Mouse (Mus musculus) G1E (cell line): ENCODE measurements around the gene Galnt14. TPM values are rescaled to one million over a fixed set of nuclear protein-coding genes. Genes with fewer than 3 reads are reported as not detected.

Experiments used
- ATAC-seq: 2 replicates; pipeline ENCODE4 v1.8.0; 2016; ENCODE audit warnings: mild to moderate bottlenecking; ENCODE audit not compliant: insufficient number of reproducible peaks, poor library complexity, low FRiP score, severe bottlenecking; ENCODE audit errors: extremely low read depth
- DNase-seq: peaks from one replicate; pipeline ENCODE4 v3.0.0; 2012; ENCODE audit warnings: low spot score
- H3K27me3 ChIP-seq: 2 replicates; pipeline ENCODE4 v1.6.1; 2012; ENCODE audit warnings: mild to moderate bottlenecking, low read length, inconsistent platforms; ENCODE audit not compliant: insufficient read depth
- H3K36me3 ChIP-seq: replicated peaks from 2 replicates; pipeline ENCODE3; 2012; ENCODE audit warnings: mild to moderate bottlenecking, inconsistent platforms
- H3K4me1 ChIP-seq: 2 replicates; pipeline ENCODE4 v1.6.1; 2012; ENCODE audit warnings: low read depth, low read length, inconsistent platforms, mixed read lengths; ENCODE audit not compliant: insufficient read depth
- H3K4me3 ChIP-seq: 2 replicates; pipeline ENCODE4 v1.5.1; 2012; ENCODE audit warnings: low read depth, mild to moderate bottlenecking, inconsistent platforms, low read length, moderate library complexity, mixed read lengths
- H3K9me3 ChIP-seq: replicated peaks from 2 replicates; pipeline ENCODE4 v1.6.1; 2012; ENCODE audit warnings: inconsistent platforms
- CTCF ChIP-seq: IDR thresholded peaks from 2 replicates; pipeline ENCODE4 v1.5.1; 2012; ENCODE audit warnings: low read depth, low read length, inconsistent platforms, mixed read lengths
- GATA1 ChIP-seq: IDR thresholded peaks from 2 replicates; pipeline ENCODE4 v1.6.1; 2012; ENCODE audit warnings: borderline replicate concordance, low read length, inconsistent platforms, mixed read lengths
- GATA2 ChIP-seq: IDR thresholded peaks from 2 replicates; pipeline ENCODE4 v1.6.1; 2012; ENCODE audit warnings: low read depth, low read length, inconsistent platforms, borderline replicate concordance
- POLR2AphosphoS5 ChIP-seq: IDR thresholded peaks from 2 replicates; pipeline ENCODE4 v1.6.1; 2012; ENCODE audit warnings: low read depth, low read length, inconsistent platforms; ENCODE audit not compliant: insufficient replicate concordance
- TAL1 ChIP-seq: conservative IDR thresholded peaks from 2 replicates; pipeline ENCODE4 v1.6.1; 2012; ENCODE audit warnings: low read depth, low read length, inconsistent platforms, mixed read lengths
- polyA plus RNA-seq: library from polyadenylated mRNA; stranded (reverse); fragments of >175 nt; gene quantifications from 2 replicates; pipeline ENCODE4 v1.2.3, GENCODE M21; 2012
- total RNA-seq, 2 experiments: library from RNA; stranded (forward) in 1 of 2; stranded (reverse) in 1 of 2; fragments of 200-1000 nt in 1 of 2; fragments of >200 nt in 1 of 2; fragmentation: Nextera tagmentation in 1 of 2; gene quantifications; 2 replicates each; pipeline ENCODE4 v1.2.3; 2014 to 2017

The Galnt14 gene
- total and polyA plus RNA-seq, 3 experiments, result 0.05 TPM; not detected in 2

GRCm38 (mm10) chr17:73548783-73549566 is 161.3 kb downstream of the Galnt14 start:
- Histone ChIP-seq H3K36me3 (no peaks in the 10 kb centered on the region), H3K4me3 (no peak overlapping the region), H3K4me1 (no peaks in the 10 kb centered on the region), H3K9me3 (peaks cover 79% of the 10 kb centered on the region), H3K27me3 (no peaks in the 10 kb centered on the region)
- no peak for DNase-seq
- no peak for ATAC-seq
- TF ChIP-seq POLR2AphosphoS5 (no peak), GATA2 (no peak), CTCF (no peak), TAL1 (no peak), GATA1 (no peak)

GRCm38 (mm10) chr17:73548119-73548518 is 162.1 kb downstream of the Galnt14 start:
- DNase-seq, result no peak
- TF ChIP-seq GATA1 (no peak), POLR2AphosphoS5 (no peak), GATA2 (no peak), CTCF (no peak), TAL1 (no peak)
- Histone ChIP-seq H3K4me3 (no peak overlapping the region), H3K27me3 (no peaks in the 10 kb centered on the region), H3K9me3 (peaks cover 80% of the 10 kb centered on the region), H3K4me1 (no peaks in the 10 kb centered on the region), H3K36me3 (no peaks in the 10 kb centered on the region)
- ATAC-seq, result no peak

- DNase-seq (no peak), ATAC-seq (no peak)
- peaks cover 74% of the 10 kb centered on the region for H3K9me3 ChIP-seq
- no peak for TF ChIP-seq CTCF
- TF ChIP-seq TAL1, result no peak
- no peak for TF ChIP-seq GATA1
- TF ChIP-seq POLR2AphosphoS5, result no peak
- no peak for TF ChIP-seq GATA2
- no peak overlapping the region for H3K4me3 ChIP-seq
- no peaks in the 10 kb centered on the region for H3K4me1 ChIP-seq
- H3K36me3 ChIP-seq, result no peaks in the 10 kb centered on the region
- no peaks in the 10 kb centered on the region for H3K27me3 ChIP-seq
These were observed 162.8 kb downstream of the Galnt14 start for GRCm38 (mm10) chr17:73547483-73547882.

- TF ChIP-seq CTCF (no peak), TAL1 (no peak), POLR2AphosphoS5 (no peak), GATA1 (no peak), GATA2 (no peak)
- no peak overlapping the region for H3K4me3 ChIP-seq
- no peak for DNase-seq
- H3K27me3 ChIP-seq, result no peaks in the 10 kb centered on the region
- no peaks in the 10 kb centered on the region for H3K36me3 ChIP-seq
- H3K9me3 ChIP-seq, result peaks cover 65% of the 10 kb centered on the region
- no peaks in the 10 kb centered on the region for H3K4me1 ChIP-seq
- no peak for ATAC-seq
These were observed 168.3 kb downstream of the Galnt14 start for GRCm38 (mm10) chr17:73541911-73542310.

GRCm38 (mm10) chr17:73541233-73541570 is 169.1 kb downstream of the Galnt14 start:
- Histone ChIP-seq H3K4me1 (no peaks in the 10 kb centered on the region), H3K4me3 (no peak overlapping the region), H3K9me3 (peaks cover 61% of the 10 kb centered on the region), H3K36me3 (no peaks in the 10 kb centered on the region), H3K27me3 (no peaks in the 10 kb centered on the region)
- DNase-seq, result no peak
- no peak for ATAC-seq
- no peak for TF ChIP-seq CTCF
- no peak for TF ChIP-seq TAL1
- TF ChIP-seq GATA1, result no peak
- no peak for TF ChIP-seq POLR2AphosphoS5
- TF ChIP-seq GATA2, result no peak

GRCm38 (mm10) chr17:73540409-73541232 is 169.6 kb downstream of the Galnt14 start:
- no peak for DNase-seq
- H3K4me3 ChIP-seq, result no peak overlapping the region
- TF ChIP-seq GATA2, result no peak
- TF ChIP-seq TAL1, result no peak
- TF ChIP-seq GATA1, result no peak
- TF ChIP-seq CTCF, result no peak
- no peak for TF ChIP-seq POLR2AphosphoS5
- H3K36me3 ChIP-seq, result no peaks in the 10 kb centered on the region
- H3K9me3 ChIP-seq, result peaks cover 59% of the 10 kb centered on the region
- H3K27me3 ChIP-seq, result no peaks in the 10 kb centered on the region
- ATAC-seq, result no peak
- H3K4me1 ChIP-seq, result no peaks in the 10 kb centered on the region
